Mouse (Mus musculus) megakaryocyte, embryonic 14.5 days (primary cell): ENCODE results near the gene Chst13.

Source experiments
- FLI1 ChIP-seq: IDR thresholded peaks from 2 replicates; pipeline ENCODE4 v1.6.1; 2012; ENCODE audit warnings: low read length, inconsistent platforms, mixed read lengths
- GATA1 ChIP-seq: IDR thresholded peaks from 3 replicates; pipeline ENCODE4 v1.6.1; 2012; ENCODE audit warnings: mixed read lengths, low read length, inconsistent platforms, borderline replicate concordance

DNA sequence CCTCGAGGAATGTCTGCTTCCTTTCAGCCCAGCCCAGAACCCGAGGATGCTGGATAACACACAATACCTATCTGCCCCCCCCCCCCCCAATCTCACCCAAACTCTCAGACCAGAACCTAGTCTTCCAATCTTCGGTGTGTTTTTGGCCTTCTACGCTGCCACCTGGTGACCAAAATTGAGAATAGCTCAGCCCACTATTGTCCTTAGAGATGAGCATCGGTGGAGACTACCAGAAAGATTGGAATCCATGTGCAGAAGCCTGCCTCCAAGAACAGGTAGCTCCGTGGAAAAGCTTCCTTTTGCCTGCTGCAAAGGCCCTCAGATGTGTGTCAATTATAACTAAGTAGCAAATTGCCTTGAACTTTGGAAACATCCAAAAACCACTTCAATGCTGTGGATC is 2.7 kb upstream of the Chst13 start:
- TF ChIP-seq GATA1, result no peak
- no peak for TF ChIP-seq FLI1
